Mouse (Mus musculus): ENCODE measurements at regions not wholly inside any gene's neighbourhood (a gene's known extent, or its start where the extent isn't known, plus 50 kb on each side); places are given as distances from the start of the nearest gene placed in this dataset.

DNA sequence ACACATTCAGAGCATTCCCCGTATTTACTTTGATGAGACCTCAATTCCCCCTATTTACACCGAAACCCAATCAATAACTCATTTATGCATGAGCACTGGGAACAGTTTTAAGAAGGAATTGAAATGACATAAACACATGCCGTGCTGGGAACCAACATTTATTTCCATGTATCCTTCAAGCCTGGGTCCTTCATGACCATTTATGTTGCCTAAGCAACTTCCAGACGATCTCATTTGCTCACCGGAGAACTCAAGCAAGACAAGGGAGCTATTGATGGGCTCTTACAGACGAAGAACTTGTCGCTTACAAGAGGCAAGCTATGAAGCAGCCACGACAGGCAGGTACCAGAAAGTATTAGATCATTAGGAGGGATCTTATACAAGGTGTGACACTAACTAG lies 65.8 kb upstream of the Cntnap4 start:
- TF ChIP-seq CTCF (IDR thresholded peaks at IDR 0.05; ENCODE audit: low read depth, low read length) (no peak), POLR2A (IDR thresholded peaks at IDR 0.05; ENCODE audit: insufficient read depth, low read length) (no peak)

All from ES-Bruce4 (cell line).